Mouse (Mus musculus): ENCODE data around the gene Ctse.

DNA sequence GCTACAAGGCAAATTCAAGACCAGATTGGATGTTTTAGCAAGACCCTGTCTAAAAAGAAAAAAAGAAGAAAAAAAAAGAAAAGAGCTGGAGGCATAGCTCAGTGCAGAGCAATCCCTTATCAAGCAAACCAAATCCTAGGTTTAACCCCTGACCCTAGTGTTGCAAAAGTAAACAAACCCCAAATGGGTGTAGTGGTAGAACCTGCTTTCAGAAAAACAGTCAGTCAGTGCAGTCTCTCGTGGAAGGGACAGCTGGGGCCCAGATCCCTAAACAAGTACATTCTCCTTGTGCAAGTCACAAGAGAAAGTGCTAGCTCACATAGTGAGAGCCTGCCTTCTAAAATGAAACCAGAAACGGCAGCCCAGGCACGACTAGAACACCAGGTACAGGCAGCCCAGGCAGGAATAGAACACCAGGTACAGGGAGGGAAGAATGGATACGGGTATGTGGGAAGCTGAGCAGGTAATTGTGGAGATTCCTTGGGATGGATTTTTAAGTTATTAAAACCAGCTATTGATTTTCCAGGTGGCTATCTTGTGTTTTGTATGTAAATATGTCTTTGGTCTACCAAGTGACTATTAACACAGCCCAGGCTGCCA lies 25.4 kb upstream of the Ctse start:
- no peak for TF ChIP-seq POLR2A (IDR thresholded peaks at IDR 0.05; ENCODE audit: insufficient read depth, low read length)
- no peak for TF ChIP-seq CTCF (IDR thresholded peaks at IDR 0.05; ENCODE audit: low read depth, low read length)

Measured in ES-Bruce4 (cell line).